ENCODE assay signal across 21 mouse cellular contexts in the genomic region with DNA sequence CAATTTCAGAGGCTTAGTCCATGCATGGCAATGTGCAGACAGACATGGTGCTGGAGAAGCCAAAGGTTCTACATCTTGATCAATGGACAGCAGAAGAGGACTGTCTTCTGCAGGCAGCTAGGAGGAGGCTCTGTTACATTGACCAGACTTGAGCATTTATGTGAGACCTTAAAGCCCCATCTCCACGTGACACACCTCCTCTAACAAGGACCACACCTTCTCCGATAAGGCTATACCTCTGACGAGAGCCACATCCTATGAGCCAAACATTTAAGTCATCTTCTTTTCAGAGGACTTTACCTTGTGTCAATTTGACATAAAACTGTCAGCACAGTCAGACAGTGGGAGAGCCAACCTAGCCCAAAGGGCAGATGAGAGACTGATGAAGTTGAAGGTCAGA. TPM values are rescaled to one million over a fixed set of nuclear protein-coding genes. Genes with fewer than 3 reads are reported as not detected.
"Had no signal": no experiment of that assay in that cellular context is flagged by ENCODE, and none has a peak within 500 bp of the region (broad histone marks: within the 10 kb centered on the region; RNA-seq: fewer than 3 reads in every experiment).

No protein-coding gene starts in this region.

- H3K36me3 ChIP-seq: intestine, embryonic 15.5 days; limb, embryonic 10.5 days; midbrain, embryonic 12.5 days; neural tube, embryonic 15.5 days had no signal

- H3K27me3 ChIP-seq: intestine, embryonic 15.5 days; megakaryocyte, embryonic 14.5 days; midbrain, embryonic 12.5 days; neural tube, embryonic 15.5 days had no signal

- H3K9me3 ChIP-seq: intestine, embryonic 15.5 days; limb, embryonic 10.5 days; midbrain, embryonic 12.5 days; neural tube, embryonic 15.5 days had no signal

- ATAC-seq: intestine, embryonic 15.5 days had no signal

- H3K9ac ChIP-seq: intestine, embryonic 15.5 days; lung, embryonic 14.5 days; midbrain, embryonic 12.5 days; neural tube, embryonic 15.5 days had no signal

- DNase-seq: kidney, adult 18-20 months; kidney, postnatal 10 days; kidney, postnatal 4 days; lung, embryonic 14.5 days; lung, postnatal 10 days; right cerebral cortex, adult 18-20 months; right cerebral cortex, postnatal 25 days; thymus, postnatal 4 days had no signal

- H3K4me2 ChIP-seq: intestine, embryonic 15.5 days; lung, embryonic 14.5 days; midbrain, embryonic 12.5 days; neural tube, embryonic 15.5 days had no signal

- H3K4me3 ChIP-seq: intestine, embryonic 15.5 days; layer of hippocampus, adult 2 months; limb, embryonic 10.5 days; megakaryocyte, embryonic 14.5 days; midbrain, embryonic 12.5 days; neural tube, embryonic 15.5 days had no signal

- H3K27ac ChIP-seq: intestine, embryonic 15.5 days; layer of hippocampus, adult 2 months; limb, embryonic 10.5 days; macrophage; midbrain, embryonic 12.5 days; neural tube, embryonic 15.5 days had no signal

- H3K4me1 ChIP-seq: intestine, embryonic 15.5 days; midbrain, embryonic 12.5 days; neural tube, embryonic 15.5 days had no signal

RNA-seq across cellular contexts. Expression of gene Serpinb9b, which starts 56.4 kb away (rescaled TPM):
- total RNA-seq: layer of hippocampus, adult 2 months; layer of hippocampus, postnatal 14 days; left cerebral cortex, adult 18-20 months; left cerebral cortex, postnatal 10 days had no signal
- polyA plus RNA-seq: kidney, embryonic 14.5 days; limb, embryonic 10.5 days; small intestine, adult 2 months; stomach, embryonic 16.5 days had no signal
